Mouse (Mus musculus) hindbrain, embryonic 16.5 days (tissue): Measurements from ENCODE around the gene Gja5. TPM values are rescaled to one million over a fixed set of nuclear protein-coding genes. Genes with fewer than 3 reads are reported as not detected.
"Not testable (repeated sequence)": the region's sequence is repeated elsewhere in the genome, so short reads cannot be mapped to it uniquely, and the experiment has no call there.

Source experiments
- ATAC-seq: fragments of 200-750 bp; cut with Nextera tagmentation; 2 replicates; pipeline ENCODE4 v1.8.0; 2017; ENCODE audit warnings: moderate TSS enrichment, moderate library complexity
- H3K27ac ChIP-seq: fragments of 300-500 bp; sonication (generic); 2 replicates; pipeline ENCODE4 v1.5.1; 2014; ENCODE audit warnings: low read depth, mild to moderate bottlenecking, control low read depth, low read length, moderate library complexity
- H3K27me3 ChIP-seq: fragments of 300-500 bp; sonication (generic); replicated peaks from 2 replicates; pipeline ENCODE4 v1.6.1; 2014; ENCODE audit warnings: low read length; ENCODE audit not compliant: control insufficient read depth, insufficient read depth
- H3K36me3 ChIP-seq: fragments of 300-500 bp; sonication (generic); 2 replicates; pipeline ENCODE4 v1.6.1; 2014; ENCODE audit warnings: mild to moderate bottlenecking, low read length, moderate library complexity, mixed read lengths; ENCODE audit not compliant: control insufficient read depth, insufficient read depth
- H3K4me1 ChIP-seq: fragments of 300-500 bp; sonication (generic); 2 replicates; pipeline ENCODE4 v1.6.1; 2014; ENCODE audit warnings: low read depth, low read length; ENCODE audit not compliant: control insufficient read depth, insufficient read depth
- H3K4me2 ChIP-seq: fragments of 300-500 bp; sonication (generic); 2 replicates; pipeline ENCODE4 v1.6.1; 2014; ENCODE audit warnings: mild to moderate bottlenecking, low read length, control low read depth, moderate library complexity
- H3K4me3 ChIP-seq: fragments of 300-500 bp; sonication (generic); 2 replicates; pipeline ENCODE4 v1.5.1; 2014; ENCODE audit warnings: mild to moderate bottlenecking, low read length, control low read depth, moderate library complexity
- H3K9ac ChIP-seq: fragments of 300-500 bp; sonication (generic); 2 replicates; pipeline ENCODE4 v1.6.1; 2014; ENCODE audit warnings: low read depth, mild to moderate bottlenecking, control low read depth, low read length, moderate library complexity
- H3K9me3 ChIP-seq: fragments of 300-500 bp; sonication (generic); 2 replicates; pipeline ENCODE4 v1.6.1; 2014; ENCODE audit warnings: mild to moderate bottlenecking, low read length, moderate library complexity; ENCODE audit not compliant: control insufficient read depth
- WGBS: fragments of 180-500 bp; shearing (Covaris S2); extraction: QIAGEN DNeasy Blood & Tissue Kit; methylation state at CpG from one replicate; pipeline ENCODE4 v1.1.7; 2014; 5-methylcytosine and 5-hydroxymethylcytosine counted together
- polyA plus RNA-seq: library from polyadenylated mRNA; unstranded; fragments of >200 nt; fragmentation: Nextera tagmentation; extraction: Ambion mirVana; gene quantifications from 2 replicates; pipeline ENCODE4 v1.2.1, GENCODE M21; 2015

Gja5 gene
- polyA plus RNA-seq, 1 experiment from 2014 or later: 2.1 TPM

- H3K9me3 ChIP-seq: no peaks in the 10 kb centered on the region
- H3K27ac ChIP-seq: no peak overlapping the region
- no peaks in the 10 kb centered on the region for H3K27me3 ChIP-seq
- H3K4me1 ChIP-seq: no peaks in the 10 kb centered on the region
- no peak for ATAC-seq
- WGBS: 68% methylated on average over 5 of the region's 5 CpGs
- H3K4me3 ChIP-seq: no peak overlapping the region
- H3K9ac ChIP-seq: no peak overlapping the region
- no peak overlapping the region for H3K4me2 ChIP-seq
- no peaks in the 10 kb centered on the region for H3K36me3 ChIP-seq
Observed at GRCm38 (mm10) chr3:97062814-97063213, 158.3 kb downstream of the Gja5 start.

GRCm38 (mm10) chr3:97064046-97064445 is 159.6 kb downstream of the Gja5 start:
- no peaks in the 10 kb centered on the region for H3K27me3 ChIP-seq
- no peak overlapping the region for H3K4me3 ChIP-seq
- WGBS: 57% methylated on average over 6 of the region's 6 CpGs
- no peak overlapping the region for H3K9ac ChIP-seq
- H3K9me3 ChIP-seq: no peaks in the 10 kb centered on the region
- no peak overlapping the region for H3K4me2 ChIP-seq
- no peaks in the 10 kb centered on the region for H3K4me1 ChIP-seq
- no peak overlapping the region for H3K27ac ChIP-seq
- no peak for ATAC-seq
- H3K36me3 ChIP-seq: no peaks in the 10 kb centered on the region

- not testable (repeated sequence) for H3K27me3 ChIP-seq, H3K4me1 ChIP-seq, H3K9ac ChIP-seq, H3K27ac ChIP-seq, H3K4me3 ChIP-seq, H3K4me2 ChIP-seq, H3K36me3 ChIP-seq, H3K9me3 ChIP-seq, ATAC-seq
- WGBS: 91% methylated on average over 5 of the region's 7 CpGs
Observed at GRCm38 (mm10) chr3:97069589-97069988, 165.1 kb downstream of the Gja5 start.

GRCm38 (mm10) chr3:97071916-97072315 is 167.4 kb downstream of the Gja5 start:
- not testable (repeated sequence) for H3K4me2 ChIP-seq, H3K27ac ChIP-seq, H3K9ac ChIP-seq, H3K4me1 ChIP-seq, H3K27me3 ChIP-seq, H3K36me3 ChIP-seq, H3K4me3 ChIP-seq, H3K9me3 ChIP-seq, ATAC-seq
- WGBS: 68% methylated on average over 9 of the region's 9 CpGs

- not testable (repeated sequence) for H3K9me3 ChIP-seq, H3K27me3 ChIP-seq, H3K4me3 ChIP-seq, H3K36me3 ChIP-seq, H3K4me1 ChIP-seq, H3K4me2 ChIP-seq, ATAC-seq, H3K27ac ChIP-seq, H3K9ac ChIP-seq
- 72% methylated on average over 5 of the region's 5 CpGs for WGBS
Observed at GRCm38 (mm10) chr3:97072361-97072760, 167.9 kb downstream of the Gja5 start.

- H3K27ac ChIP-seq, H3K27me3 ChIP-seq, H3K9ac ChIP-seq, H3K4me2 ChIP-seq, H3K9me3 ChIP-seq, H3K36me3 ChIP-seq, ATAC-seq, H3K4me3 ChIP-seq, H3K4me1 ChIP-seq: not testable (repeated sequence)
- 19% methylated on average over 2 of the region's 11 CpGs for WGBS
Observed at GRCm38 (mm10) chr3:97075744-97076350, 171.4 kb downstream of the Gja5 start.

GRCm38 (mm10) chr3:97076412-97076811 is 171.9 kb downstream of the Gja5 start:
- H3K36me3 ChIP-seq: no peaks in the 10 kb centered on the region
- H3K9me3 ChIP-seq: no peaks in the 10 kb centered on the region
- H3K27ac ChIP-seq: no peak overlapping the region
- H3K27me3 ChIP-seq: no peaks in the 10 kb centered on the region
- 59% methylated on average over 6 of the region's 6 CpGs for WGBS
- H3K9ac ChIP-seq: no peak overlapping the region
- no peak for ATAC-seq
- no peaks in the 10 kb centered on the region for H3K4me1 ChIP-seq
- no peak overlapping the region for H3K4me2 ChIP-seq
- no peak overlapping the region for H3K4me3 ChIP-seq

- no peaks in the 10 kb centered on the region for H3K36me3 ChIP-seq
- WGBS: 57% methylated on average over 4 of the region's 4 CpGs
- H3K4me1 ChIP-seq: no peaks in the 10 kb centered on the region
- H3K4me2 ChIP-seq: no peak overlapping the region
- no peak overlapping the region for H3K27ac ChIP-seq
- H3K27me3 ChIP-seq: no peaks in the 10 kb centered on the region
- H3K4me3 ChIP-seq: no peak overlapping the region
- H3K9me3 ChIP-seq: no peaks in the 10 kb centered on the region
- no peak for ATAC-seq
- H3K9ac ChIP-seq: no peak overlapping the region
Observed at GRCm38 (mm10) chr3:97078436-97078835, 173.9 kb downstream of the Gja5 start.

GRCm38 (mm10) chr3:97082156-97082555 is 177.7 kb downstream of the Gja5 start:
- peaks cover 7% of the 10 kb centered on the region for H3K9me3 ChIP-seq
- H3K27me3 ChIP-seq: no peaks in the 10 kb centered on the region
- H3K4me2 ChIP-seq: no peak overlapping the region
- no peak for ATAC-seq
- no peak overlapping the region for H3K9ac ChIP-seq
- 88% methylated on average over 5 of the region's 5 CpGs for WGBS
- H3K4me3 ChIP-seq: no peak overlapping the region
- no peaks in the 10 kb centered on the region for H3K36me3 ChIP-seq
- H3K4me1 ChIP-seq: no peaks in the 10 kb centered on the region
- H3K27ac ChIP-seq: no peak overlapping the region

GRCm38 (mm10) chr3:97087326-97087725 is 182.8 kb downstream of the Gja5 start:
- Histone ChIP-seq H3K9me3 (peaks cover 7% of the 10 kb centered on the region), H3K4me1 (no peaks in the 10 kb centered on the region), H3K27me3 (no peaks in the 10 kb centered on the region), H3K4me2 (no peak overlapping the region), H3K27ac (no peak overlapping the region), H3K9ac (no peak overlapping the region), H3K36me3 (no peaks in the 10 kb centered on the region), H3K4me3 (no peak overlapping the region)
- ATAC-seq: no peak
- WGBS: 73% methylated on average over 4 of the region's 4 CpGs
